Mouse (Mus musculus) liver, postnatal 0 days (tissue): Measurements from ENCODE around the gene Olfr1378.

Experiments
- CTCF ChIP-seq: sonication (generic); IDR thresholded peaks from 2 replicates; pipeline ENCODE4 v1.5.1; 2016; ENCODE audit warnings: antibody characterized with exemption, low read depth
- EP300 ChIP-seq: IDR thresholded peaks from 2 replicates; pipeline ENCODE4 v1.6.1; 2016; ENCODE audit warnings: antibody characterized with exemption, low read depth, mild to moderate bottlenecking

- TF ChIP-seq CTCF (no peak), EP300 (no peak)
Observed at GRCm38 (mm10) chr11:50964886-50965285, 1.4 kb upstream of the Olfr1378 start.
